Mouse (Mus musculus) small intestine, adult 2 months (tissue): ENCODE results near the gene Rnf185.

Experiments
- CTCF ChIP-seq: fragments of 200-500 bp; IDR thresholded peaks from 2 replicates; pipeline ENCODE4 v1.5.1; 2012; ENCODE audit warnings: low read depth, mild to moderate bottlenecking, control low read depth, inconsistent platforms, low read length, moderate library complexity, mixed read lengths; ENCODE audit not compliant: insufficient replicate concordance, insufficient read length; ENCODE audit errors: extremely low read depth
- POLR2A ChIP-seq: fragments of 200-500 bp; IDR thresholded peaks from 2 replicates; pipeline ENCODE4 v1.6.1; 2012; ENCODE audit warnings: low read depth, mild to moderate bottlenecking, control low read depth, inconsistent platforms, low read length, moderate library complexity

DNA sequence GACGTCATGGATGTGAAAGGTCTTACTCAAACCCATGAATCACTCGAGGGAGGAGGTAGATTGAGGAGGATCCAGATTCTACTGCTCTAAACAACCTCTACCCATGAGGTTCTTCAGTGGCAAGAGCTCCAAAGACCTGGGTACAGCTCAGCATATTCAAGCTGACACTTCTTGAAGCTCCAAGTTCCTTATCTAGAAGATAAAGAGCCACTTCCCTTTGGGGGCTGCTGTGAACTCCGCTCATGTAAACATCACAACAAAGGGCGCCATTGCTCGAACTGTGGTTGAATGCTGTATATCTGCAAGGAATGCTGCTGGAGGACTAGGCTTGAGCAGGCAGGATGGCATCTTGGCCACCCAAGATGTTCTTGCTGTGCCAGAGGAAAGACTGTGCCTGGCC is 36.9 kb upstream of the Rnf185 start:
- TF ChIP-seq CTCF (no peak), POLR2A (no peak)
